Mouse (Mus musculus): ENCODE measurements at regions not wholly inside any gene's neighbourhood (a gene's known extent, or its start where the extent isn't known, plus 50 kb on each side); places are given as distances from the start of the nearest gene placed in this dataset.

GRCm38 (mm10) chr11:24391385-24391784 is 313.5 kb downstream of the Bcl11a start:
- no peak for DNase-seq

- DNase-seq: no peak
Observed at GRCm38 (mm10) chr11:24395478-24395877, 317.6 kb downstream of the Bcl11a start.

- DNase-seq: no peak
Observed at GRCm38 (mm10) chr11:24396911-24397310, 319.1 kb downstream of the Bcl11a start.

- no peak for DNase-seq
Observed at GRCm38 (mm10) chr11:24397710-24398109, 319.9 kb downstream of the Bcl11a start.

GRCm38 (mm10) chr11:24401151-24401550 is 323.3 kb downstream of the Bcl11a start:
- DNase-seq: no peak

GRCm38 (mm10) chr11:24402127-24402526 is 324.3 kb downstream of the Bcl11a start:
- no peak for DNase-seq

GRCm38 (mm10) chr11:24414804-24415203 is 336.9 kb downstream of the Bcl11a start:
- no peak for DNase-seq

- DNase-seq: no peak
Observed at GRCm38 (mm10) chr11:24422066-24422775, 344.4 kb downstream of the Bcl11a start.

GRCm38 (mm10) chr11:24423278-24423677 is 345.4 kb downstream of the Bcl11a start:
- no peak for DNase-seq

GRCm38 (mm10) chr11:24426995-24427883 is 349.4 kb downstream of the Bcl11a start:
- DNase-seq: no peak

GRCm38 (mm10) chr11:24448608-24449007 is 370.8 kb downstream of the Bcl11a start:
- DNase-seq: no peak

GRCm38 (mm10) chr11:24452267-24452666 is 374.4 kb downstream of the Bcl11a start:
- no peak for DNase-seq

GRCm38 (mm10) chr11:24464642-24465041 is 386.8 kb downstream of the Bcl11a start:
- DNase-seq: no peak

- peak; percentile 15 for DNase-seq
Observed at GRCm38 (mm10) chr11:24467458-24467857, 389.6 kb downstream of the Bcl11a start.

- DNase-seq: no peak
Observed at GRCm38 (mm10) chr11:24470469-24470868, 392.6 kb downstream of the Bcl11a start.

GRCm38 (mm10) chr11:24472617-24473367 is 394.9 kb downstream of the Bcl11a start:
- no peak for DNase-seq

- DNase-seq: no peak
Observed at GRCm38 (mm10) chr11:24473368-24474010, 395.6 kb downstream of the Bcl11a start.

- DNase-seq: no peak
Observed at GRCm38 (mm10) chr11:24502722-24503424, 425.0 kb downstream of the Bcl11a start.

GRCm38 (mm10) chr11:24515568-24515967 is 437.7 kb downstream of the Bcl11a start:
- DNase-seq: no peak

- no peak for DNase-seq
Observed at GRCm38 (mm10) chr11:24535462-24535861, 457.6 kb downstream of the Bcl11a start.

- DNase-seq: no peak
Observed at GRCm38 (mm10) chr11:24537721-24538120, 459.9 kb downstream of the Bcl11a start.
